Mouse (Mus musculus): ENCODE data around the gene Myof.

Gene Myof

DNA sequence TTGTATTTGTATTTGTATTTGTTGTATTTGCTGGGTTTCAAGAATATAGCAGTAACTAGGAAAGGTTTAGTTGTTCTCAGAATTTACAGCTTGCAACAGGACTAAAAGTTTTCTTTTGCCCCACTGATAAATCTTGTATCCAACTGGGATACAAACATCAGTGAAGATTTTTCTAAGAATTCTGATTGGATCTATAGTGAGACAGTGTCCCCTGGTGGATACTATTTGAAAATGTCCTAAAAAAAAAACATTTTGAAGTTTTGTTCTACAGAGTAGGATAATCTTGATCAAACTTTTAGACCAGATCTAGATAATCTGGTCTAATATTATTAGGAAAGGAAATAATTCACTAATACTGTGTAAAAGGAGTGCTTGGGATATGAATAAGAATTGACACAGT, 106.3 kb downstream of the Myof start:
- peak; percentile 49 for DNase-seq

- DNase-seq = no peak
These were observed 108.7 kb downstream of the Myof start for GRCm38 (mm10) chr19:37934640-37935039.

DNA sequence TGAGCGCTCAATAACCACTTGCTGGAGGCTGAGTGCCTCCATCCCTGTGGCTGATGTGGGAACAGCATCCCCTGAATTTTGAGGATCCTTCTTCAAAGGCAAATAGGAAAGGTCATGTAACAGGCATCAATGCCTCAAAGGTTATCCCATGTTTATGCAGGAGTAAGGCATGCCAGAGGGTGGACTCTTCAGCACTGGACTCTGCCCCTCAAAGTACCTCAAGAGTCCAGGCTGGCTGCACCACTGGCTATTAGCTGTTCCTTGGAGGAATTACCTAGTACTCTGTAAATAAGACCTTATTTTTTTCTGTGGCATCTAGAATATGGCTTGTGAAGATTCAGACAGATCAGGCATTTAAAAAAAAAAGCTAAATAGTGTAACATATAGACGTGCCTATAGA, 111.2 kb downstream of the Myof start:
- no peak for DNase-seq

DNA sequence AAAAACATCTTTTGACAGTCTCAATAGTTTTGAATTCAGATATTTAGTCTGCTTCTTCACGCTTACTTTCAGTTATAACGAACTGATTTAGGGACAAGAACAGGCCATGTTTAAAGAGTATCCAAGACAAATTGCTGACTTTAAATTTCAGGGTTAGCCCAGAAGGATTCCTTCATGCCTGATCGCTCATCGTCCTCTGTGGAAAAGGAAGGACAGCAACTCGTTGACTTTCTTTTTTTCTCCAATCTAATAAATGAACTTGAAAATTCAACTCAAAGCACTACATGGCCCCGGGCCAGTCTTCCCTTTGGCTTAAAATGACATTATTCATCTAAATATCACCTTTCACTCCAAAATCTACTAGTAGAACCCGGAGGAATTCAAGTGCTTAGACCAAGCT, 115.5 kb downstream of the Myof start:
- DNase-seq = no peak

DNA sequence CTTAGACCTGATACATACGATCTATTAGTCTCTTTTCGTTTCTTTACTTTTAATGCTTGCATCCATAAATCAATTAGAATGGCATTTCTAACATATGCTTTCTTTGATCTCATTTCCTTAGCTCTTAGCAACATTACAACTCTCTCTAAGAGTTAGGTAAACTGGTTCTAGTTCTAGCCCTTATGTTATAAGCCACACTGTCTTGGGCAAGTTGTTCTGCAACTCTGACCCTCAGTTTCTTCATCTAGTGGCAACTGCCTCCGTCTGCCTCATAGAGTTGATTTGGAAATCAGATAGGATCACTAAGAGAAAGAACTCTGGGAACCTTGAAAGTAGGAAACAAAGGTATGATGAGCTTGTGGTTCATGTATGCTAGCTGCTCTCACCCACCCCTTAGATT, 118.1 kb downstream of the Myof start:
- no peak for DNase-seq

DNA sequence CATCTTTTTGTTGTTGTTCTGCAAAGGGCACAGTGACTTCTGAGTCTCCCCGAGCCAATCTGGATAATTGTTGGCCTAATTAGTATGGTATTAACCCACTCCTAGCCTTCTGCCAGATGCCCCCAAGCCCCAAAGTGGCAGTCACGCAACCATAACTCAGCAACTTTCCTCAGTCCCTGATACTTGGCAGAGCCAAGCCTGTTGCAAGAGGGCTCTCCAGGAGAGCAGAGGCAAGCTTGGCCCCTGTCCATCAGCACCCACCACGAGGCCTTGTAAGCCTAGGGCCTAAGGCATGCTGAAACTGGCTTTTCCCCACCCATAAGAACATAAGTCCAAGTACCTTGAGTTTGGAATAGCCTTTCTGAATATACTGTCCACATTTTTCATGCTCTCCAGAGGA, 119.1 kb downstream of the Myof start:
- no peak for DNase-seq

DNA sequence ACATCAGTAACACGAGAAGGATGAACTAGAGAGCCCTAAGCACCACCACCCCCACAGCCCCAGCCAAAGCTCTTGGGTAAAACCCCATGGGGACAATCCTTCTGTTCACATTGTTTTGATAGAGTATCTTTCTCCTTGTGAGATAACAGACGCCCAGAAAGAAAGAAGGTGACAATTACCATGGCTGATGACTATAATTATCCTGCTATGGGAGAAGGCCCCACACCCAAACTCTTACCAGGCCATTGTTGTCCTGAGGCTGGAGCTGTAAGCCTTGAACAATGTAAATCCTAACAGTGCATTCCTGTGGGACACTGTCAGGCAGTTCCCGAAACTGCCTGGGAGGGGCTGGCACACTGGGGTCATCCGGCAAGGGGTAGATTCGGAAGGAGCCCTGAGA, 122.3 kb downstream of the Myof start:
- DNase-seq = no peak

- peak; percentile 43 for DNase-seq
These were observed 124.9 kb downstream of the Myof start for GRCm38 (mm10) chr19:37918515-37918932.

DNA sequence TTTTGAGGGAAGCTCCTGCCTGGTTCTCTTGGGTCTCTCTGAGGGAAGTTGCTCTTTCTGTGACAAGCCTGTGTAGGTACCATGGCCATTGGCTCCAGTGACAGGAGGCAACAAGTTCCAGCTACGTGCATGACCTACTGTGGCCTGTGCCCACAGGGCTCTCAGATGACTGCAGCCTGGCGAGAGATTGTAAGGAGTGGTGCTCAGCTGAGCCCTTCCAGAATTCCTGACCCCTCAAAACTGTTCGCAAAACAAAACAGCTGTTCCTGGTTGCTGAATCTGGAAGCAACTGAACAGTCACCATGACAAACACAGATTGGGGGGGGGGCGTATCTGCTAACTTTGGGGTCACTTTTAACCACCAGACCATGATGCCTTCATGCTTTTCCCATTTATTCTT, 129.1 kb downstream of the Myof start:
- DNase-seq = no peak

DNA sequence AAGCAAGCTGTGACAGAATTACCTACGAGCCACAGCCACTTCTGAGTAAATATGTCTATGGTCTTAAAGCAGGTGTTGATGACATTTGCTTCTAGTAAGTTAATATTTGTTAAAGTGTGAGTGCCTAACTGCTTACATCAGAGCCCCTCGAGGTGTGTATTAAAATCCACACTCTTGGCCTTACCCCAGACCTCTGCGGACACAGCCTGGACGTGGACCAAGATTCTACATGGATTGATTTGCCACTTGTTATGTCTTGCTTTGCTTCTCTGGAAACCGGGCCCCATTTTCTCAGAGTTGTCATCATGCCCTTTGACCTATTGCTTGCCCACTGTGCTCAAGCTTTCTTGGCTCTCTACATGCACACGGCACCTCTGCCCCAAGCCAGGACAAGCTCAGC, 130.9 kb downstream of the Myof start:
- DNase-seq = no peak

DNA sequence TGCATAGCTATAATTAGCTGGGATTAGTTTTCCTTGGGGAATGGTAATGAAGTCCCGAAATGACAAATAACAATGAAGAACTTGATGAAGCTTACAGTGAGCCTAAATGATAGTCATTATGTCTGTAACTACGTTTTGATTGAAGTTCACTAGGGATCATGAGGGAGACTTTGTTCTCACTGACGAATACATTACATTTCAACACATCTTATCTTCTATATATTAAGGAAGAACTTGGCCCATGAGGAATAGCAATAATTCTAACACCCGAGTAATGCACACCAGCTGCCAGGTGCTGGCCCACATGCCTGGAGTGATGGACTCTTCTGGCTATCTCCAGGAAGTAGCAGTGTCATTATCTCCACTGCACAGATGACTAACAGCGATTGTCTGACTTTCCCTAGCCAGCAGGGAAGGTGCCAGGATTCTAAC, 133.5 kb downstream of the Myof start:
- DNase-seq = no peak

DNA sequence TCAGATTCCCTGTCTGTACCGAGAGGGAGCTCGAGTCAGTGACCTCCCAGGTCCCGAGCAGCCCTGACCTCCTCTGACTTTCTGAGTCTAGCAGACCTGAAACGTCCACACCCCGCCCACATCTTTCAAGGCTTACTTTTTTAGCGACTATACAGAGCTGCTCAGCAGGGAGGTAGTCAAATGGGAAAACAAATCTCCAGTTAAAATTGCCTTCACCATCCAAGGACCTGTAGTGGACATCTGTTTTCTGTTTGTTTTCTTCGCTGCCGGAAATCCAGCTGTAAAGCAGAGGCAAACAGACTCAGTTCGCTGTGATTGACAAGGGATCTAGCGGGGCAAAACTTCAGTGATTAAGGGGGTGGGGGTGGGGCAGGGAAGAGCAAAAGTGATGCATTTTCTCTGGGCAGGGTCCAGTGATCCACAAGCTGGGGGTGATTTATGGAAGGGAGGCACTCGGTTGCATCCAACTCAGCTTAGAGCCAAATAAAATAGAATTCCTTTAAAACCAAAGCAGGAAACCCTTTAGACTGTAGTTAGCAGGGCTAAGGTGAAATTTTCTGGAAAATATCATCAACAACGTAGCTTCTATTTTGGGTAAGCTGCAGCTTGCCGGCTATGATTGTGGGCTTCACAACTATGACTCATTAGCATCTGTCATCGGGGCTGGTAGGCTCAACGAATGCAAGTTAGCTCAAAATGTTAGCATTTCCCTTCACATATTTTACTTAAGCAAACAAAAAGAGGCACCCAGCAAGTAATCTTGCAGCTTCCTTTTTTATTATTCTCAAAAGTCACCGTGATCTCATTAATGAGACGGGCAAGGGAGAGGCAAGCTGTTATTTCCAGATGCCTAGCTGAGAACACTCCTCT, 135.7 kb downstream of the Myof start:
- peak; percentile 71 for DNase-seq

DNA sequence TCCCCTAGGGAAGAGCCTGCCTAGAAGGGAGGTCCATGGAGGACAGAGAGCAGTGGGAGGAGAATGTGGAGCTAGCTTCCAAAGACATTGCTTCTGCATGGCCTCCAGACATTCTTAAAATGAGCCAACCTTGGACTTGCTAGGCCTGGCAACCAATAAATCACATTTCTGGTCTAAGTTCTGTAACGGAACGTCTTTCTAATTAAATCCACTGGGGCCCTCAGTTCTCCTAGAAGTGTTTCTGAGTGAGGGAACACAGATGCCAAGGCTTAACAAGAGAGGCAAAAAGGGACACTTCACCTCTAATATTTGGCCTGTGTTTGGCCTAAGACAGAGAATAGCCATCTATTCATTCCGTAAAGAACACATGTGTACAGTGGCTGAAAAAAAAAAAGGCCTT, 136.5 kb downstream of the Myof start:
- no peak for DNase-seq

- DNase-seq = peak; percentile 42
These were observed 147.3 kb downstream of the Myof start for GRCm38 (mm10) chr19:37896081-37896480.

DNA sequence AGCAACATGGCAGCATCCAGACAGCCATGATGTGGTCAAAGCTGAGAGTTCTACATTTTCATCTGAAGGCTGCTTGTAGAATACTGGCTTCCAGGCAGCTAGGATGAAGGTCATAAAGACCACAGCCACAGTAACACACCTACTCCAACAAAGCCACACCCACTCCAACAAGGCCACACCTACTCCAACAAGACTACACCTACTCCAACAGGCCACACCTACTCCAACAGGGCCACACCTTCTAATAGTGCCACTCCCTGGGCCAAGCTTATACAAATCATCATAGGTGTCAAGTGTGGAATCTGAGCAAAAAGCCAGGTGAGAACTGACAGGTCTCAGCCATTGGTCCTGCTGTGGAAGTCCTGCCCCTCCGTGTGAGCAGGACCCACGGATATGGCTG, 152.4 kb downstream of the Myof start:
- no peak for DNase-seq

- DNase-seq = peak; percentile 85
These were observed 156.8 kb downstream of the Myof start for GRCm38 (mm10) chr19:37886355-37887120.

GRCm38 (mm10) chr19:37881431-37882081, 161.8 kb downstream of the Myof start:
- DNase-seq = peak; percentile 54

DNA sequence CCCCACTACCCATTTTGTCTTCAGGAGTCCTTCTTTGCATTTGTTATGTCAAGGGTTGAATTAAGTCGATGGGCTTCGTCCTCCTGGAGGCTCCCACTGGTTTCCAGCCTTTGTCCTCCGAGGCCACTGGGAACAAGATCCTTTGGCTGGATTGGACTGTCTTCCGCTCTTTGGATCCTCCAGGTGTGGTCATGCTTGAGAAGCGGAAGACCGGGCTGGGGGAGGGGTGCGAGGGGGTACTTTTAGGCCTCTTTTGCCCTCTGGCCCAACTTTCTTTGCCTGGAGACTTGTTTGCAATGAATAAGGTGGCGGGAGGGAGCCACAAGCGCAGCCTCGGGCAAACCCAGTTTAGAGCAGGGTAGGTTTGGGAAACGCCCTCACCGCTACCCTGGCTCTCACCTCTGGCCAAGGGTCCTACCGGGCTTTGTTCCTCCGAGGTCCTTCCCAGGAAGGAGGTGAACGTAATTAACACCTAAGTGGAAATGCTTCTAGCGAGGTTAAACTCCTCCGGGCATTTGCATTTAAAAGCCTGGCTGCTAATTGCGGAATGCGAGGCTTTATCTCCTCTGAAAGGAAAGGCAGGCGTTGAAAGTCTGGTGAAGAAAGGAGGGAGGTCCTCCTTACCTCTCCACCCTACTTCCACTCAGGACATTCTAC, 165.7 kb downstream of the Myof start:
- DNase-seq = no peak

DNA sequence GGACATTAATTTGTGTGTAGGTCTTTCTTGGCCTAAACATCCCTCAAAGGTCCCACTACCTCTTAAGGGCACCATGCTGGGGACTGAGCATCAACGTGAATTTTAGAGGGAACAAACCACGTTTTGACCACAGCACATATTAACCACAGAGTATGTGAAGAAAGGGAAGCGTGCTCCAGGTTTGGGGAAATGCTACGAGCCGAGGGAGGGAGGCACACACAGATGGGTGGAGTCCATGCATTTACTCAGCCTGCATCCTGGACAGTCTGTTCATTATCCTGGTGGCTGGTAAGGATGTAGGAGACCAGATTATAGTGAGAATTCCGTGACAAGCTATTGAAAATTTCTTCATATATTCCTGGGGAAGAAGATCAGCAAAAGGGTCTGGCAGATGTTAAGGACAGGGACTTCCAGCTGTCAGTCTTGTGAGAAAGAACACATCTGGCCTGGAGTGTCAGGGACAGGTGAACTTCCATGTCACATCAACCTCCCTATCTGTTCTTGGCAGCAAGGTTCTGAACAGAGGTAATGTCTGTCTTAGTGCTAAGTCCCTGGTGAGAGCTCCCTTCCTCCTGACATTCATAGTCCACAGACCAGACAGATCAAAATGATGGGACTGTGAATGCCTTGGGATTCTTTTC, 166.7 kb downstream of the Myof start:
- no peak for DNase-seq

- no peak for DNase-seq
These were observed 169.9 kb downstream of the Myof start for GRCm38 (mm10) chr19:37873499-37873898.

DNA sequence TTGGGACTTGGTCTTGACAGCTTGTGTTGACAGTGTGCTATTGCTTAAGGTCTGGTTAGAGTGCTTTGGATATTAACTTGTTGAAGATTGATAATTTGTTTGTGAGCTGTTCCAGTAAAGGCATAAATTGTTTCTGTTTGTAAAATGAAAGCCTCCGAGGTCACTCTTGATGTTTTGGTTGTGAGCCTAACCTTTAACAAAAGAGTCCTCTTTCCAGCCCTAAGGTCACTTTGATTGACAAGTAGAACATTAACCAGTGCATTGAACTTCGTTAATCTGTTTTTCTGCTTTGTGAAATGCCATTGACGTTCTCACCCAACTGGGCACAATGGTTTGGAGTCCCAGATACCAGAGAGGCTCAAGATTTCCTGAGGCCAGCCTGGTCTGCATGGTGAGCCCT, 175.8 kb downstream of the Myof start:
- DNase-seq = no peak

DNA sequence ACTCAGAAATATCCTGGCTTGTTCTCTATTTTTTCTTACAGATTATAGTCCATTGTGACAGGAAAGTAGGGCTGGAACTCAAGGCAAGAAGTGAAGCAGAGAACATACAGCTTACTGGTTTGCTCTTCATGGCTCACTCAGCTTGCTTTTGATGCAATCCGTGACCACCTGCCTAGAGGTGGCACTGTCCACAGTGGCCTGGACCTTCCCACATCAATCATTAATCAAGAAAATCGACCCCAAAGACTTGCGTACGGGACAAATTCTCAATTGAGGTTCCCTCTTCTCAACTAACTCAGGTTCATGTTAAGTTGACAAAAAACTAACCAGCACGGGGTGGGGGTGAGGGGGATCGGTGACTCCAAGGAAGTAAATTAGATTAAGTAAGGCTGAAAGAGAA, 176.4 kb downstream of the Myof start:
- DNase-seq = no peak

- no peak for DNase-seq
These were observed 182.2 kb downstream of the Myof start for GRCm38 (mm10) chr19:37861171-37861570.
